Mouse (Mus musculus) adrenal gland (tissue): ENCODE measurements around the gene Hmox2.
"Not testable (repeated sequence)": the region's sequence is repeated elsewhere in the genome, so short reads cannot be mapped to it uniquely, and the experiment has no call there.

Experiments used
- intact Hi-C: fragments of 180-260 bp; cut with DNase I; formaldehyde crosslinking; loops from one replicate; pipeline ENCODE4 v1.15.1; 2025
- long read RNA-seq, 2 experiments: library from polyadenylated mRNA; unstranded; transcript quantifications; one replicate each; pipeline ENCODE4 v2.0.0; 2020; ENCODE audit warnings: borderline replicate concordance in 1 of 2; ENCODE audit not compliant: insufficient replicate concordance in 1 of 2

The Hmox2 gene
- long read RNA-seq, experiment 1, transcript Hmox2-201 (6 exons, 1,730 nt), result major isoform, 89 of 97 reads
- long read RNA-seq, experiment 1, partial matches to known transcripts, result 6 of 97 reads
- long read RNA-seq, experiment 1, other reads (novel, unspliced or antisense), result 2 of 97 reads
- long read RNA-seq, experiment 2, transcript Hmox2-201 (6 exons, 1,730 nt), result major isoform, 111 of 132 reads
- long read RNA-seq, experiment 2, partial matches to known transcripts, result 6 of 132 reads
- long read RNA-seq, experiment 2, other reads (novel, unspliced or antisense), result 12 of 132 reads

DNA sequence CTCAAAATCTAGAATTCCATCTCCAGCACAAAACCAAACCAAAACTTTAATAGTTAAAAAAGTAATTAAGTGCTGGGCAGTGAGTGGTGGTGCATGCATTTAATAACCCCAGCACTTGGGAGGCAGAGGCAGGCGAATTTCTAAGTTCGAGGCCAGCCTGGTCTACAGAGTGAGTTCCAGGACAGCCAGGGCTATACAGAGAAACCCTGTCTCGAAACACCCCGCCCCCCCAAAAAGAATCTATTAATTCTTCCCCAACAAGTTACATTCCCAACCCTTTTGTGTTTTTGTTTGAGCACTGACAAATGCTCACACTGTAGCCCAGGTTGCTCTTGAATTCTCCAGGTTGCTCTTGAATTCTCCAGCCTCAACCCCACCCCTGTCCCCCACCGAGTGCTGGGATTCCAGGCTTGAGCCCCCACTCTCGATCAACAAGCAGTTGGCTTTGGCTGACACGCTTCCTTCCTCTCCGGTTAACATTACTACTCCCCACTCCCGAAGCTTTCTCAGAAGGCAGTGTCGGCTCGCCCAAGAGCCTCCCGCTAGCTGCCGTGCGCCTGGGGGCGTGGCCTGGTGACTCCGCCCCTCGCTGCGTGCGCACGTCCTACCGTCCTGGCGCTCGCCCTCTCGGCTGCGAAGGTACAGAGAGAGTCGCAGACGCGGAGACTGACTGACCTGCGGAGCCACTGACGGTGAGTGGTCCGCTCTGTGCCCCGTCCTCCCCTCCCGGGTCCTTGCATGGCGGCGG lies at the start of gene Hmox2:
Gene Hmox2, plus strand, starts transcription at position 582 of the 748 bp plus-strand sequence.
- intact Hi-C loops, result no loop called here

DNA sequence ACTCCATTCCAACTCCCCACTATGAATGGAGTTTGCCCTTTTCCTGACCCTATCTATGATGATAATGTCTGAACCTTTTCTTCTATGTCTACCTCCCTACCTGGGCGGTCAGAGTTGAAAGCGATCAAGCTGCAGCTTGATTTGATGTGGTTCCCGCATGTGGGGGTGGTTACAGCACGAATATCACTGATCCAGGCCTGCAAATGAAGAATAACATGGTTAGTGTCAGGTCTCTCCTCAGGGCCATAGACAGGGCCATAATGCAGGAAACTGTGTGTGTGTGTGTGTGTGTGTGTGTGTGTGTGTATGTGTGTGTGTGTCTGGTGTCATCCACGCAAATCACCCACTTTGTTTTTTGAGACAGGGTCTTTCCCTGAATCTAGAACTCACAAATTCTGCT lies 49.3 kb upstream of the Hmox2 start:
- intact Hi-C loops, result no loop called here

DNA sequence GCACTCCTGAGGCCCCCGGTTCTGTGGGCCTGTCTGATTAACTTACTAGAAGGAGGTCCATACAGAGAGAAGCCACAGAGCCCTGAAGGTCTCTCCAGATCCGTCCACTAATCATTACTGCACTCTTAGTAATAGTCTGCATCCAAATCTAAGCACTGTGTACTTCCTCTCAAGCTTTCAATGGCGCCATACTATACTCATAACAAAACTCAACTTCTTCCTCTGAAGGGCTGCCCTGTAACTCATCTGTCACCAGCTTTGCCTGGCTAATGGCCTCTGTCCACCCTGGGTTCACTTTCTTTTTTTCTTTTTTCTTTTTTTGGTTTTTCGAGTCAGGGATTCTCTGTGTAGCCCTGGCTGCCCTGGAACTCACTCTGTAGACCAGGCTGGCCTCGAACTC lies 48.1 kb upstream of the Hmox2 start:
- intact Hi-C loops, result no loop called here

DNA sequence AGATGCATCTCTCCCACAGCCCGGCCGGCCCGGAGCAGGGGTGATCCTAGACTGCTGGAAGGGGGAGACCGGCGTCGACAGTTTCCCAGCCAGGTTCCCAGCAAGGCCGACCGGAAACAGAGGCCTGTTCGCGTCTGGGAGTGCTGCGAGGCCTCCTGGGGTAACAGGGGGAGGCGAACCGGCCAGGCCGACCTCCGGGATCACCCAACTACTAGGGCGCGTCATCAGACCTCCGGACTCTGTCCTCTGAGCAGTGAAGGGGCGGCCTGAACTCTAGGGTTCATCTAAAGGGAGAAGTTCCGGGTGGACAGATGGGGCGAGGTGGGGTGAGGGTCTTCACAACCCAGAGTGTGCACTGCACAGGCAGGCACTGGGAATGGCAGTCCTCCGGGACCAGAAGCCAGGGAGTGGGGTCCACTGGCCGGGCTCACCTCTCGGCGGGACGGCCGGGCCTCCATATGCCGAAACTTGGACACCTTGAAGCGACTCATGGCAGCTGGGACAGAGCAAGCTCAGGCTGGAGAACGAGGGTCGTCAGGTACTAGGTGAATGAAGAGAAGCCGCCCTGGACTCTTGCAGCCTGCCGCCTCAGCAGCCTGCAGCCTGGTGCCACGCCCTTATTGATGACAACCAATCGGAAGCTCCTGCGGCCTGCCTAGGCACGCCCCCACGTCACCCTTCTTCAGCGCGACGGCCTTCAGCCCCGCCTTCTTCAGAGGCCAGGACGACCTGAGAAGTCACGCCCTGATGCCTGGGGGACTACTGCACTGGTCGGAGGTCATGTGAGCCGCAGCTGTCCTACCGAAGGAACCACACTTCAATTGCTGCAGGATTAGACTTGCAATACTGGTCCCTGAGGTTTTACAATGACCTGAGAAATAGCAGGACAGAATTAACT lies 46.8 kb upstream of the Hmox2 start, which contains the start of gene Coro7:
Gene Coro7, minus strand, starts transcription at position 657 of the 898 bp plus-strand sequence.
- intact Hi-C loops, result no loop called here

DNA sequence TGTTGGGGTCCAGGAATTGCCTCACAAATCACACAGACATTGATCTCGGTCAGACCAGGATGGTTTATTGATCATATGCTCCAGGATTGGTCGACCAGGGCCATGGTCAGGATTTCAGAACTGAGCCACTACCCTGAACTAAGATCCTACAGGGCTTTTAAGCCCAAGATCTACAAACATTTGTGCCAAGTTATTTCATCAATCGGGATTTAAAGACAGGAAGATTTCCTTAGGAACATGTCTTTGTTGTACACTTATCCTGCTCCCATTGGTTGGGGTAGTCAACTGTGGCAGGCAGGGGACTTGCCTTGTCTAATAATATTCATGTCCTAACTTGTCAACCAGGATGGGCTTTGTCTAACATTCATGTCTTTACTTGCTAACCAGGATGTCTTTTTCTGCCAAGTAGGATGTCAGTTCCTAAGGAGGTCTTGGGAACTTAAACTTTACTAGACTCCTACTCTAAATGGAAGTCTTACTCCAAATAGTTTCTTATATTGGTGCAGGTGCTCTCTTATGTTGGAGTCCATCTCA lies 45.2 kb upstream of the Hmox2 start:
- intact Hi-C loops, result not testable (repeated sequence)

DNA sequence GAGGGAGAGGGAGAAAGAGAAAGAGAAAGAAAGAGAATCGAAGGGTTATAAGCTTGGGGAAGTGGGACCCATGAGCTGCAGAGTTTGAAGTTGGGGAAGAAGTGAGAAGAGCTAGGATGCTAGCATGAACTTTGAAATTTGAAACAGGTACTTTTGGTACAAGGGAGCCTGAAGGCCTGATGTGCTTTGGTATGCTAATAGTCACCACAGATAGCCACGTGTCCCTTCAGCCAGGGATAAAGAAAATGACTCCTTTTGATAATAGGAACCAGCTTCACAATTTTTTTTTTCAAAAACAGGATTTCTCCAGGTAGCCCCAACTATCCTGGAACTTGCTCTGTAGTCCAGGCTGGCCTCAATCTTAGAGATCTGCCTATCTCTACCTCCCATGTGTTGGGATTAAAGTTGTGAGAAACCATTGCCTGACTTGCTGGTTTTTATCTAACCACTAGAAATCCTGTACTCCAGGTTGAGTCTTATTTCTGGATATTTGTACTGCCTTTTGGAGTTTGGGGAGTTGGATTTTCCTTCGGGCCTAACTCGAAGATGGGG lies 43.5 kb upstream of the Hmox2 start:
- intact Hi-C loops, result no loop called here

DNA sequence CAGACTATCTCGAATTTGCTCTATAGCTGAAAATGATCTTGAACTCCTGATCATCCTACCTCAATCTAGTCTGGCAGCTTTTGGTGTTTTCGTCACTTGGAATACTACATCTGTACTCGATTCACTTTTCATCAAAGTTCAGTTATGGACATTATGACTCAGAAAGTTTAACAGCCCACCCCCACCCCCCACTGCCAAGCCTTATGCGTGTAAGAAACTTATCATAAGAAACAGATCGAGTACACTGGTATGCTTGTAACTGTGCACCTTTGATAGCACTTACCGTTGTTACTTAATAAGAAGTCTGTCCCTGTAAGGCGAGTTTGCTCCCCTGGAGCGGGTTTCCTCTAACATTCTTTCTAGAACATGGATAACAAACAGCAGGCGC lies 43.0 kb upstream of the Hmox2 start:
- intact Hi-C loops, result no loop called here

DNA sequence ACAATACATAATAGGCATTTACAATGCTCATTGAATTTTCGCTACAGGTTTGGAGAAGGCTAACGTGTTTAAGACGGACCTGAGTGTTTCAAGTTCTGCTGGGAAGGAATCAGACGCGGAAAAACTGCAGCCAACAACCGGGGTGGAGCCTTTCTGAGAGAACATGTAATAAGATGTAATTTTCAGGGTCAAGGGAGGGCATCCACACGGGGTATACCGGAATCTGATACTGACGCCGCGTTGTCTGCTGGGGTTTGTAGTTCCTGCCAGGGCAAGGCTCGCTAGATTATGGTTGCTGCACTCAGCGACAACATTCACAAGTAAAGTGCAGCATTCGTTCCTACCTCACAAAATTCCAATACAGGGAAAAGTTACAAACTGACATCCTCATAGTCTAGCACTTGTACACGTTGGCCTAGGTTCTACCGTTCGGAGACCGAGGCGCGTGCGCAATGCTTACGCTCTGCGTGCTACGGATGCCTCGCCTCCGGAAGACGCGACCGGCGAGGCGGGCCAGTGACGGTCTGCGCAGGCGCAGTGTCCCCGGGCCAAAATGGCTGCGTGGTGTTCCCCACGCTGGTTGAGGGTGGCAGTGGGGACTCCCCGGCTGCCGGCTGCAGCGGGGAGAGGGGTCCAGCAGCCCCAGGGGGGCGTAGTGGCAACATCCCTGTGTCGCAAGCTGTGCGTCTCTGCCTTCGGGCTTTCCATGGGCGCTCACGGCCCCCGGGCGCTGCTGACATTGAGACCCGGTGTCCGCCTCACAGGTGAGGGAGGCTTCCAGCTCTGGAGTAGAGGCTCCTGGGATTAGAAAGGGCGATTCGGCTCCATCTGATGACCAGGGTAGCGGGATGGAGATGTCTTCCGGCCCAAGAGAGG lies 42.3 kb upstream of the Hmox2 start:
- intact Hi-C loops, result no loop called here

DNA sequence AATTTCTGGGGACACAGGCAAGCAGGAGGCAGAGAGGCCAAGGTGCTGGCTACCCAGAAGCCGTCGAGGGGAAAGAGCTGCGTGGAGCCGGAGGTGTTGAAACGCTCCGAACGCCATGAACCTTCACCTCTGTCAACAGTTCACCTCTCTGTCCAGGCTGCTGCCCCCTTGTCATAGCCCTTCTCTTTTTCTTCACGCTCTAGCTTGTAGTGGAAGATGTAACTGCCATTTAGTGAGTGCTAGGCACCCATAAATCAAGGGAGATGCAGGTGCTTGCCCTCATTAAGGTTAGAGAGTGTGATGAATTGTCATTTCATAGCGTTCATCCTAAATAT lies 41.7 kb upstream of the Hmox2 start:
- intact Hi-C loops, result no loop called here

DNA sequence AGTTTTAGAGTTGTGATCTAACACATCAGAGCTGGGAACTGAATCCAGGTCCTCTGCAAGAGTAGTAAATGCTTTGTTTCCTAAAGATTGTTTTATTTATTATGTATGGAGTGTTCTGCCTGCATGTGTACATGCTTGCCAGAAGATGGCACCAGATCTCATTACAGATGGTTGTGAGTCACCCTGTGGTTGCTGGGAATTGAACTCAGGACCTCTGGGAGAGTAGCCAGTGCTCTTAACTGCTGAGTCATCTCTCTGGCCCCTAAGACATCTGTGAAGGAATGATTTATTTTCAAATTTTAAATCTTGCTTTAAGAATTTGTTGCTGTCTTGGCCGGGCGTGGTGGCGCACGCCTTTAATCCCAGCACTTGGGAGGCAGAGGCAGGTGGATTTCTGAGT lies 36.8 kb upstream of the Hmox2 start:
- intact Hi-C loops, result not testable (repeated sequence)

DNA sequence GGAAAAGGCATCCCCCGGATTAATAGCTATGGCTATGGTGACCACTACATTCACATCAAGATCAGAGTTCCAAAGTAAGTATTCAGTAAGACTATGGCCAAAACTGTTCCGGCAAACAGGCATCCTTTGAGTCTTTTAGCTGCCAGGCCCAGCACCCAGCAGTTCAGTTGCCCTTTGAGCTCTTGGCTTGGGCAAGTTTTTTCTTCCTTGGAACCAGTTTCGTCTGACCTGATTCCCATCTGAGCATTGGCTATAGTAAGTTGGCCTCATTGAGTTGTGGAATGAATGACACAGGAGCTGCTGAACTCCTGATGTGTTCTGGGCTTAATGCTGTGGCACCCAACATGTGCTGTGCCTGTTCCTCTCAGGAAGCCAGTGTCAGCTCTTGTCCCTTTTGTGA lies 24.9 kb upstream of the Hmox2 start:
- intact Hi-C loops, result no loop called here

DNA sequence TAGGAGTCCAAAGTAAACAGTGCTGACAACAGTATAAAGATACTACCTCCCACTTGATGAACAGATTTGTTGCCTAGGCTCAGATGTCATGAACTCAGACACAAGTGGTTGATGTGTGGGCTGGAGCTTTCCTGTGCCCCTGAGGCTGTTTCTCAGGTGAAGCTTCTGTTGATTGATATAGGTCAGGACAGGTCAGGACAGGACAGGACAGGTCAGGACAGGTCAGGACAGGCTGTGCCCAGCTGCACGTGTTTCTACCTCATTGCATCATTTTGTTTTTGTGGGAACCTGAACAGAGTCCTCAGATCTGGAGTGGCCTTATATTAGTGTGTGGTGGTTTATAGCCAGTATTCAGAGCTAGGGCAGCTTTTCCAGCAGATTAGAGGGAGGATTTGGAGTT lies 23.5 kb upstream of the Hmox2 start:
- intact Hi-C loops, result no loop called here

DNA sequence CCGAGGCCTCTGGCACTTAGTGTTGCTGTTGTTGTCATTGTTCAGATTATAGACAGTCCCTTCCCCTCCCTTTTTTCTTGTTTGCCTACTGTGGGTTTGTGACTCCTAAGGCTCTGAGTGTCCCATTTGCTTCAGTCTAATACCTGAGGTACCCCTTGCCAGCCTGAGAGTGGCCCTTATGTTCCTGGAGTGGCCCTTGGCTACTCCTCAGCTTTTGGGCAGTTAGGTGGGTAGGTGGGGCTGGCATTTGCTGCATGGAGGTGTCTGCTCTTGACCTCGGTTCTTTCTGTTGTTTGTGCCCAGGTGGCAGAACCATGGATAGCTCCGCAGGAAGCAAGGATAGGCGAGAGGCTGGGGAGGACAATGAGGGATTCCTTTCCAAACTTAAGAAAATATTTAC lies 20.6 kb upstream of the Hmox2 start:
- intact Hi-C loops, result no loop called here

DNA sequence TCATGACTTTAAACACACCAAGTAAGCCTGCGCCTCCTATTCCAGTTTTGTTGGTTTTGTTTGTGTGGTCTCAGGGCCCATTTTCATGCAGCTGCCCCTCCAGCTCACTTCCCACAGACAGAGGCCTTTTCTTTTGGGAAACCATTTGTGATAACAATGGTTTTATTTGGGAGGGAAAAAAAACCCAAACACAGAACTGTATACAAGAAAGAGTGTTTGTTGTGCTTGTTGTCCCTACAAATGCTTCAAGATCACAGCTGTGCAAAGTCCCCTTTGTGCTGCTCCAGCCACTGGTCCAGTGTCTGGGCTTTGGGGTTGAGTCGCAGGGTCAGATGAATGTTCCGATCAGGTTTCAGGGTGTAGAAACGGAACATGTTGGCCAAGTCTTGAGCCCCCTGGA lies 15.0 kb upstream of the Hmox2 start:
- intact Hi-C loops, result no loop called here

DNA sequence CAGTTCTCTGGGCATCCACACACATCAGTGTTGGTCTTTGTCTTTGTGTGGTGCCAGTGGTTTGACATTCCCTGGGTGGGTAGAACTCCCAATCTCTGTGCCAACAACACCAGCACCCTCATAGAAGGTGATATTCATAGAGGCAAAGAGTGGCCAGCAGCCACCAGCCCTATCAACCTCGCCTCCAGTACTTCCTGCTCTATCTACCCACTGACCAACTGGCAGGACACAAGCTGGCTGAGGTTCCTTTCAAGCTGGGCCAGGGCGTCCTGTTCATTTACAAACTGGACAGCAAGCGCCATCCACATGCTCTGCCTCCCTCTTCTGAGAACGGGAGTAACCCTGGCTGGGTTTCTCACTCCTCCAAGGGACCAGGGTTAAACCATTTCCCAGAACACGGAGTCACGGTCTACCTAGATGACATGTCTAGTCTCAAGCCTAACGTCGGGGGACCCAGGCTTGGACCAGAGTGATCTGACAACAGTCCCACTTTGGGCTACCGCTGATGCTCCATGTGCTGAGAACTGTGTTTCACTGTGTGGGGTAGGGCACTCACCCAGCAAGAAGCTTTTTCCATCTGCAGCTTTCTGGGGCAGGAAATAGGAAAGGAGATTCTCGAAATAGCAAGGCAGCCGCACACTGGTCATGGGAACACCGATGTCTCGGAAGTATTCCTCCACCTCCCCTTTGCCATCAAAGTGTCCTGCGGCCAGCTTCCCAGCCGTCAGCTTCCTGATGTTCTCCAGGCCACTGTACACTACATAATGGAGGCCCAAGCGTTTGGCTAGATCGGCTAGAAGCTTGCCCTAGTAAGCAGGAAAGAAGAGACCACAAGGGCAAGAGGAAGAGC lies 12.1 kb upstream of the Hmox2 start:
- intact Hi-C loops, result no loop called here

DNA sequence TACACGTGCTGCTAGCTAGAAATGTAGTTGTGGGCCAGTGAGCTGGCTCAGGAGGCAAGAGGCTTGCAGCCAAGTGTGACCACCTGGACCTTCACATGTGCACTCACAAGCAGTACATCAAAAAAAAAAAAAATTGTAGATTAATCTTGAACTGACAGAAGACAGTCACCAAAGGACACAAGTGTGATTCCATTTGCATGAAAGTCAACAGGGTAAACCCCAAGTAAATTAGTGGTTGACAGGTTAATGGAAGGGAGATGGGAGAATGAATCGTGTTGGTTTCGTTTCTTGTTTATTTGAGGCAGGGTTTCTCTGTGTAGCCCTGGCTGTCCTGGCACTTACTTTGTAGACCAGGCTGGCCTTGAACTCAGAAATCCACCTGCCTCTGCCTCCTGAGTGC lies 8.3 kb upstream of the Hmox2 start:
- intact Hi-C loops, result no loop called here

DNA sequence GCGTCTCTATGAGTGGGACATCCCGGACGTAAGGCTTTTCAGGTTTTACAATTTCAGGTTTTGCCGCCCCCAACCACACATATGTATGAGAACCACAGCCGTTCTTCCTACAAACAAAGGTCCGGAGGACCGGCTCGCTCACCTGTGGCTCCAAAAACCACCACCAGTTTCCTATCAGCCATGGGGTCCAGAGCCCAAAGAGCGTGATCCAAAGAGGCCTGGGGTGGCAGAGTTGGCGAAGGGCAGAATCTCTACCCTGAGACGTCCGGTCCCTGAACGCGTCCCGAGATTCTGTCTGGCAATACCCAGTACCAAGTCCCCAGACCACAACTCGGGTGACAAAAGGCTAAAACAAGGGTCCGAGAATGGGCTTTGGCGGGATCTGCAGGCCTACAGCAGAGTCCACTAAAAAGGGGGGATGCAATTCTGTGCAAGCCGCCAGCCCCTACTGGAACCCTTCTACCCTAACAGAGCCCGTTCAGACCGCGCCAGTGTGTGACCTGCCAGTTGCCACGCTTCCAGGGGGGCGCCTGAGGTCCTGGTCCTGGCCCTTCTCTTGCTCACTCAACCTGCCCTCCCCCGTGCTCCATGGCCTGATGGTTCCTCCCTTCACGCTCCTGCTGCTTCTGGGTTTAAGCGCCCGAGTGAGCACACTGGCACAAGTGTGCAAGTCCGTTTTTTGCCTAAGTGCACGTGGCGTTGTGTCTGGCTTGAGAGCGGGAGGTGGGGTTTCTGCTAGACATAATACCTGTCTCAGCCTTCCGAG lies 7.2 kb upstream of the Hmox2 start, which contains the start of gene Nmral1:
Gene Nmral1, minus strand, starts transcription at position 604 of the 766 bp plus-strand sequence.
- intact Hi-C loops, result no loop called here

DNA sequence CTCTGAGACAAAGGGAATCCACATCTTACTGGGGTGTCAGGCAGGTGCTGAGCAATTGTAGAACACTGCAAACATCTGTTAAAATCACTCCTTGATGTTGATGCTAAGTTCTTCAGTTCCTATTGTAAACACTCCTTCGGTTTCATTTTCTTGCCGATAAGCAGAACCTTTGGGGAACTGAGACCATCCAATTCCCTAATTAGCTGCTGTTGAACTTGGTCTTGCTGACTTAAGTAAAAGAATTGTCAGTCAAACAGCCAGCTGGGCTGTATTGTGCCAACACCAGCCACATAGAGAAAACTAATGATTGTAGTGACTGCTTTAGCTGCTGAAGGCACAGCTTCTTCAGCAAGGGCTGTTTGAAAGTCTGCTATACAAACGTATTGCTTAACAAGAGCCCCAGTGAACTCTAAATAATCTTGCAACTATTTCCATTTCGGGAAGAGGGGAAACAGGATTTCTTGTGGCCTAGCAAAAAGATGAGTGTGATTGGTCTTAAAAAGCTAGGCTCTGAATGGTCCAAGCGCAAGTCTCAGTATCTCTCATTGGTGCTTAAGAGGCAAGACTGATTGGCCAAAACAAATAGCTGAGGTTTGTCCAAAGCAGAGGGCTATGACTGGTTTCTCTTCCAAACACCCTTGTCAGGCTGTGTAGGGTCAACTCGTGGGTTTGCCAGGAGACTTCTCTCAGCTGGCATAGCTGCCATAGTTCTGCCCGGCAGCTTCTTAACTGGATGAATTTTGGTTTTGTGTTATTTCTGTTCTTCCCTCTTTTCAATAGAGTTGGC lies 3.8 kb upstream of the Hmox2 start:
- intact Hi-C loops, result no loop called here
